Mouse (Mus musculus) kidney, adult 2 months (tissue): Measurements from ENCODE around the gene Acsf3.

ENCODE experiments used
- CTCF ChIP-seq: fragments of 200-500 bp; conservative IDR thresholded peaks from 2 replicates; pipeline ENCODE4 v1.5.1; 2011; ENCODE audit warnings: low read depth, mild to moderate bottlenecking, control low read depth, low read length, moderate library complexity, mixed read lengths; ENCODE audit not compliant: insufficient read depth, insufficient read length
- POLR2A ChIP-seq: fragments of 200-500 bp; IDR thresholded peaks from one replicate; pipeline ENCODE4 v1.6.1; 2011; ENCODE audit warnings: low read depth, low read length, control low read depth

GRCm38 (mm10) chr8:122824571-122824970 lies 49.3 kb downstream of the Acsf3 start:
- TF ChIP-seq CTCF (no peak), POLR2A (no peak)
